Mouse (Mus musculus): ENCODE measurements around the gene D130043K22Rik.

DNA sequence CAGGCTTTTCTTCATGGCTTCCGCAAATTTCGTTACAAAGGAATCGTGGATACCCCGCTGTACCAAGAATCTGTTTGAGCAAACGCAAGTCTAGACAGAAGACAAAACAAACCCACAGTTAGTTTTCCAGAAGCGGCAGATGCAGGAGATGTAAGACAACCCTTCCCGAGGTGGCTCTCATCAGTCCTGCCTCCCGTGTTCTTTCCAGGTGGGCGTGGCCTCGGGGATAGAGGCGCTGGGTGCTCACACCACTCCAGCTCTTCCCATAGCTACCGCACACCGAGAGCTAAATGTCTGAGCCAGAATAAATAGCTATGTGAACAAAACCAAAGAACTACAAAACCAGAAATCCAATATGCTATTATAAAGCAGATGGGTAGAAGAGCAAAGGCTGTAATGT lies 70.9 kb downstream of the D130043K22Rik start:
- TF ChIP-seq CTCF (IDR thresholded peaks at IDR 0.05; ENCODE audit: low read depth) (no peak), EP300 (optimal IDR thresholded peaks at IDR 0.05) (no peak)

Data from stomach, postnatal 0 days (tissue).